Mouse (Mus musculus): Measurements from ENCODE around the gene Dynll1. TPM values are rescaled to one million over a fixed set of nuclear protein-coding genes. Genes with fewer than 3 reads are reported as not detected.
A peak's percentile ranks its signal among the peaks of the same experiment; 100 is the strongest.
"Not testable (repeated sequence)": the region's sequence is repeated elsewhere in the genome, so short reads cannot be mapped to it uniquely, and the experiment has no call there.

Gene Dynll1
- polyA plus RNA-seq, 1 experiment, result 496 TPM

GRCm38 (mm10) chr5:115312816-115313667, 12.2 kb upstream of the Dynll1 start:
- Histone ChIP-seq H3K27me3 (ENCODE audit: control insufficient read depth, insufficient read depth, low read length) (no peaks in the 10 kb centered on the region), H3K4me1 (replicated peaks; ENCODE audit: control insufficient read depth, insufficient read depth, low read length) (peaks cover 11% of the 10 kb centered on the region), H3K36me3 (ENCODE audit: control insufficient read depth, insufficient read depth, low read length) (no peaks in the 10 kb centered on the region), H3K4me3 (ENCODE audit: control insufficient read depth, insufficient read depth, low read length) (no peak overlapping the region), H3K27ac (ENCODE audit: control insufficient read depth, insufficient read depth, low read length) (no peak overlapping the region)
- WGBS, result 67% methylated on average over 10 of the region's 10 CpGs
- no peak for DNase-seq
- no peak for TF ChIP-seq CTCF (IDR thresholded peaks at IDR 0.05; ENCODE audit: borderline replicate concordance, control insufficient read depth, extremely low read depth, insufficient read depth, low read length, poor library complexity)
- TF ChIP-seq POLR2A (IDR thresholded peaks at IDR 0.05; ENCODE audit: control insufficient read depth, extremely low read depth, insufficient read depth, low read length, poor library complexity), result no peak

GRCm38 (mm10) chr5:115312354-115312753, 11.6 kb upstream of the Dynll1 start:
- TF ChIP-seq POLR2A (IDR thresholded peaks at IDR 0.05; ENCODE audit: control insufficient read depth, extremely low read depth, insufficient read depth, low read length, poor library complexity), result no peak
- no peak for TF ChIP-seq CTCF (IDR thresholded peaks at IDR 0.05; ENCODE audit: borderline replicate concordance, control insufficient read depth, extremely low read depth, insufficient read depth, low read length, poor library complexity)

GRCm38 (mm10) chr5:115302190-115302589, 1.4 kb upstream of the Dynll1 start:
- not testable (repeated sequence) for H3K4me3 ChIP-seq (ENCODE audit: control insufficient read depth, insufficient read depth, low read length); H3K27me3 ChIP-seq (ENCODE audit: control insufficient read depth, insufficient read depth, low read length); DNase-seq; H3K27ac ChIP-seq (ENCODE audit: control insufficient read depth, insufficient read depth, low read length)
- Histone ChIP-seq H3K4me1 (replicated peaks; ENCODE audit: control insufficient read depth, insufficient read depth, low read length) (peaks cover 14% of the 10 kb centered on the region), H3K36me3 (ENCODE audit: control insufficient read depth, insufficient read depth, low read length) (peaks cover 13% of the 10 kb centered on the region)
- 91% methylated on average over 7 of the region's 7 CpGs for WGBS

More at GRCm38 (mm10) chr5:115312354-115312753, 11.6 kb upstream of the Dynll1 start:
- no peaks in the 10 kb centered on the region for H3K36me3 ChIP-seq (ENCODE audit: control insufficient read depth, insufficient read depth, low read length)
- no peak overlapping the region for H3K27ac ChIP-seq (ENCODE audit: control insufficient read depth, insufficient read depth, low read length)
- WGBS, result 86% methylated on average over 4 of the region's 4 CpGs
- H3K4me1 ChIP-seq (replicated peaks; ENCODE audit: control insufficient read depth, insufficient read depth, low read length), result peaks cover 6% of the 10 kb centered on the region
- DNase-seq, result no peak
- H3K4me3 ChIP-seq (ENCODE audit: control insufficient read depth, insufficient read depth, low read length), result no peak overlapping the region
- H3K27me3 ChIP-seq (ENCODE audit: control insufficient read depth, insufficient read depth, low read length), result no peaks in the 10 kb centered on the region

GRCm38 (mm10) chr5:115301615-115302014, 816 bp upstream of the Dynll1 start:
- TF ChIP-seq CTCF (IDR thresholded peaks at IDR 0.05; ENCODE audit: borderline replicate concordance, control insufficient read depth, extremely low read depth, insufficient read depth, low read length, poor library complexity), result no peak
- no peak for TF ChIP-seq POLR2A (IDR thresholded peaks at IDR 0.05; ENCODE audit: control insufficient read depth, extremely low read depth, insufficient read depth, low read length, poor library complexity)
- peaks cover 14% of the 10 kb centered on the region for H3K4me1 ChIP-seq (replicated peaks; ENCODE audit: control insufficient read depth, insufficient read depth, low read length)
- 35% methylated on average over 13 of the region's 13 CpGs for WGBS
- DNase-seq, result no peak
- H3K27ac ChIP-seq (ENCODE audit: control insufficient read depth, insufficient read depth, low read length), result peak overlapping the region; percentile 2; the same call in 1 of the 2 replicates
- H3K27me3 ChIP-seq (ENCODE audit: control insufficient read depth, insufficient read depth, low read length), result no peaks in the 10 kb centered on the region
- H3K36me3 ChIP-seq (ENCODE audit: control insufficient read depth, insufficient read depth, low read length), result peaks cover 13% of the 10 kb centered on the region
- peak overlapping the region; percentile 58 for H3K4me3 ChIP-seq (ENCODE audit: control insufficient read depth, insufficient read depth, low read length)

- no peaks in the 10 kb centered on the region for H3K27me3 ChIP-seq (ENCODE audit: control insufficient read depth, insufficient read depth, low read length)
- peak overlapping the region; percentile 69 for H3K4me3 ChIP-seq (ENCODE audit: control insufficient read depth, insufficient read depth, low read length)
- TF ChIP-seq POLR2A (IDR thresholded peaks at IDR 0.05; ENCODE audit: control insufficient read depth, extremely low read depth, insufficient read depth, low read length, poor library complexity) (no peak), CTCF (IDR thresholded peaks at IDR 0.05; ENCODE audit: borderline replicate concordance, control insufficient read depth, extremely low read depth, insufficient read depth, low read length, poor library complexity) (no peak)
- DNase-seq, result peak; percentile 16
- peaks cover 14% of the 10 kb centered on the region for H3K4me1 ChIP-seq (replicated peaks; ENCODE audit: control insufficient read depth, insufficient read depth, low read length)
- H3K36me3 ChIP-seq (ENCODE audit: control insufficient read depth, insufficient read depth, low read length), result peaks cover 23% of the 10 kb centered on the region
- H3K27ac ChIP-seq (ENCODE audit: control insufficient read depth, insufficient read depth, low read length), result peak overlapping the region; percentile 62
- under 1% methylated on average over 46 of the region's 46 CpGs for WGBS
Observed at GRCm38 (mm10) chr5:115300035-115300744, 609 bp downstream of the Dynll1 start.

GRCm38 (mm10) chr5:115296347-115296746, 4.5 kb downstream of the Dynll1 start:
- no peak for DNase-seq
- peaks cover 23% of the 10 kb centered on the region for H3K36me3 ChIP-seq (ENCODE audit: control insufficient read depth, insufficient read depth, low read length)

More at GRCm38 (mm10) chr5:115296347-115296746, 4.5 kb downstream of the Dynll1 start:
- no peaks in the 10 kb centered on the region for H3K27me3 ChIP-seq (ENCODE audit: control insufficient read depth, insufficient read depth, low read length)
- 94% methylated on average over 10 of the region's 10 CpGs for WGBS
- TF ChIP-seq POLR2A (IDR thresholded peaks at IDR 0.05; ENCODE audit: control insufficient read depth, extremely low read depth, insufficient read depth, low read length, poor library complexity) (no peak), CTCF (IDR thresholded peaks at IDR 0.05; ENCODE audit: borderline replicate concordance, control insufficient read depth, extremely low read depth, insufficient read depth, low read length, poor library complexity) (no peak)
- no peak overlapping the region for H3K4me3 ChIP-seq (ENCODE audit: control insufficient read depth, insufficient read depth, low read length)
- H3K27ac ChIP-seq (ENCODE audit: control insufficient read depth, insufficient read depth, low read length), result no peak overlapping the region
- H3K4me1 ChIP-seq (replicated peaks; ENCODE audit: control insufficient read depth, insufficient read depth, low read length), result peaks cover 10% of the 10 kb centered on the region
